10 mouse cellular contexts compared by ENCODE assay signal in the genomic region with DNA sequence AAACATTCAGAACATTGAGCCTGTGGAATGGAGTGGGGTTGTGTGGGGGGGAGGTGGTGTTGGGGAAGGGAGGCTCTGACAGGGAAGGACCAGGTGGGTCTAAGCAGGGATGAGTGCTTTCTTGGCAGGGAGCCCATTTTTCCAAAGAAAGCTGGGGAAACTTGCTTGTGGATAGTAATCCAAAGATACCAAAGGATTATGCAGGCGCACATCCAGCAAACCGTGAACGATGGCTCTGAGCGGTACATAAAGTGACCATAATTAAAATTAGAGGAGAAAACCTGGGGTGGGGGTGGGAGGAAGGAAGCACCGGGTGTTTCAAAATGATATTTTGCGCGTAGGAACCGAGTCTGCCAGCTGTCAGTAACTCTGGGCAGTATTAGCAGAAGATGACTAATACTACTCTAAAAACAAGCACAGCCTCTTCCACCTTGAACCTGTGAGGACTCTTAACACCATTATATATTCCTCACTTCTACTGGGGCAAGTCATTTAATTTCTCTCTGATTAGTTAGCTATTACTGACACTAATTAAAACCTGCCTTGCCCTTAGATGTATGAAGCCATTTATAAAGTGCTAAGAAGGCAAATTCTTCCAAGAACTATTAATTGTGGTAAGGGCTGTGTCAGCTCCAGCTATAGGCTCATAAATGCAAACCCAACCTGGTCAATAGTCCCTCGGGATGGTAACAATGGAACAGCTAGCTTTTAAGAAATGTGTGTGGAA. TPM values are rescaled to one million over a fixed set of nuclear protein-coding genes. Genes with fewer than 3 reads are reported as not detected.
A peak's percentile ranks its signal among the peaks of the same experiment; 100 is the strongest.
DNase-seq lines count a peak whose midpoint lies in the region; ATAC-seq lines count a peak whose summit lies in the region.
"Had no signal": no experiment of that assay in that cellular context is flagged by ENCODE, and none has a peak within 500 bp of the region (broad histone marks: within the 10 kb centered on the region; RNA-seq: fewer than 3 reads in every experiment).

No protein-coding gene starts in this region.

- H3K27ac ChIP-seq in limb, embryonic 11.5 days (replicated peaks; ENCODE audit: low read depth, low read length), result no peak overlapping the region
- no peak overlapping the region for H3K27ac ChIP-seq in limb, embryonic 10.5 days
- peak overlapping the region; percentile 48; the same call in 1 of the 2 replicates for H3K27ac ChIP-seq in embryonic facial prominence, embryonic 13.5 days
- H3K27ac ChIP-seq in hindbrain, embryonic 15.5 days (replicated peaks), result peak overlapping the region; percentile 45
- no peak overlapping the region for H3K27ac ChIP-seq in neural tube, embryonic 15.5 days (replicated peaks)
- H3K27ac ChIP-seq: liver, embryonic 14.5 days had no signal

- no peak overlapping the region for H3K9ac ChIP-seq in limb, embryonic 11.5 days (ENCODE audit: low read length)
- no peak overlapping the region for H3K9ac ChIP-seq in embryonic facial prominence, embryonic 13.5 days
- H3K9ac ChIP-seq in hindbrain, embryonic 15.5 days, result no peak overlapping the region
- no peak overlapping the region for H3K9ac ChIP-seq in neural tube, embryonic 15.5 days (replicated peaks)
- H3K9ac ChIP-seq: liver, embryonic 14.5 days had no signal

- no peaks in the 10 kb centered on the region for H3K9me3 ChIP-seq in limb, embryonic 11.5 days (ENCODE audit: control insufficient read depth, low read length)
- no peaks in the 10 kb centered on the region for H3K9me3 ChIP-seq in limb, embryonic 10.5 days (replicated peaks)
- no peaks in the 10 kb centered on the region for H3K9me3 ChIP-seq in embryonic facial prominence, embryonic 13.5 days
- H3K9me3 ChIP-seq in hindbrain, embryonic 15.5 days, result no peaks in the 10 kb centered on the region
- H3K9me3 ChIP-seq in neural tube, embryonic 15.5 days (replicated peaks), result no peaks in the 10 kb centered on the region

- H3K4me1 ChIP-seq in limb, embryonic 11.5 days (ENCODE audit: control insufficient read depth, insufficient read depth, low read length), result no peaks in the 10 kb centered on the region
- peaks cover 16% of the 10 kb centered on the region for H3K4me1 ChIP-seq in limb, embryonic 10.5 days
- H3K4me1 ChIP-seq in embryonic facial prominence, embryonic 13.5 days, result peaks cover 21% of the 10 kb centered on the region
- H3K4me1 ChIP-seq in hindbrain, embryonic 15.5 days (replicated peaks), result peaks cover 17% of the 10 kb centered on the region
- 0 out of 2 replicates have a peak, but pooled peaks cover 8% of the 10 kb centered on the region for H3K4me1 ChIP-seq in neural tube, embryonic 15.5 days

- 76% methylated on average over 9 of the region's 9 CpGs for WGBS in limb, embryonic 11.5 days
- 86% methylated on average over 9 of the region's 9 CpGs for WGBS in limb, embryonic 10.5 days
- WGBS in embryonic facial prominence, embryonic 13.5 days, result 54% methylated on average over 9 of the region's 9 CpGs
- WGBS in hindbrain, embryonic 15.5 days, result 49% methylated on average over 9 of the region's 9 CpGs
- 52% methylated on average over 9 of the region's 9 CpGs for WGBS in neural tube, embryonic 15.5 days

- no peak overlapping the region for H3K4me2 ChIP-seq in limb, embryonic 11.5 days (ENCODE audit: low read depth, severe bottlenecking)
- no peak overlapping the region for H3K4me2 ChIP-seq in embryonic facial prominence, embryonic 13.5 days
- H3K4me2 ChIP-seq in hindbrain, embryonic 15.5 days, result no peak overlapping the region
- no peak overlapping the region for H3K4me2 ChIP-seq in neural tube, embryonic 15.5 days

- no peaks in the 10 kb centered on the region for H3K36me3 ChIP-seq in limb, embryonic 11.5 days (ENCODE audit: control insufficient read depth, insufficient read depth, low read length)
- H3K36me3 ChIP-seq in limb, embryonic 10.5 days, result no peaks in the 10 kb centered on the region
- H3K36me3 ChIP-seq in embryonic facial prominence, embryonic 13.5 days, result no peaks in the 10 kb centered on the region
- H3K36me3 ChIP-seq in hindbrain, embryonic 15.5 days, result no peaks in the 10 kb centered on the region
- H3K36me3 ChIP-seq in neural tube, embryonic 15.5 days, result no peaks in the 10 kb centered on the region

- H3K4me3 ChIP-seq in limb, embryonic 11.5 days (ENCODE audit: low read depth, low read length), result no peak overlapping the region
- H3K4me3 ChIP-seq in limb, embryonic 10.5 days, result no peak overlapping the region
- H3K4me3 ChIP-seq in embryonic facial prominence, embryonic 13.5 days, result no peak overlapping the region
- H3K4me3 ChIP-seq in hindbrain, embryonic 15.5 days, result no peak overlapping the region
- H3K4me3 ChIP-seq in neural tube, embryonic 15.5 days (replicated peaks), result no peak overlapping the region

- no peak for DNase-seq in limb, embryonic 11.5 days (ENCODE audit: low spot score)
- DNase-seq in limb, embryonic 10.5 days (ENCODE audit: low spot score), result no peak
- no peak for DNase-seq in thymus, postnatal 36 days
- DNase-seq in lung, adult 18-20 months, result no peak
- DNase-seq in gastrocnemius, postnatal 10 days, result no peak
- DNase-seq: cerebellum, adult 11 months had no signal

- H3K27me3 ChIP-seq in limb, embryonic 11.5 days (ENCODE audit: control insufficient read depth, insufficient read depth, low read length), result no peaks in the 10 kb centered on the region
- H3K27me3 ChIP-seq in limb, embryonic 10.5 days (ENCODE audit: low read depth, poor library complexity, severe bottlenecking), result no peaks in the 10 kb centered on the region
- H3K27me3 ChIP-seq in embryonic facial prominence, embryonic 13.5 days, result no peaks in the 10 kb centered on the region
- no peaks in the 10 kb centered on the region for H3K27me3 ChIP-seq in hindbrain, embryonic 15.5 days
- no peaks in the 10 kb centered on the region for H3K27me3 ChIP-seq in neural tube, embryonic 15.5 days (replicated peaks)

- ATAC-seq in limb, embryonic 11.5 days (ENCODE audit: insufficient number of reproducible peaks, low FRiP score, low TSS enrichment, low read depth), result 0 out of 2 replicates have a peak, but pooled peaks have one; percentile 48
- 0 out of 2 replicates have a peak, but pooled peaks have one; percentile 65 for ATAC-seq in embryonic facial prominence, embryonic 13.5 days (ENCODE audit: insufficient number of reproducible peaks, insufficient read depth, low FRiP score, low TSS enrichment, low read depth)
- ATAC-seq in hindbrain, embryonic 15.5 days (ENCODE audit: low FRiP score, low read depth), result peak; percentile 72
- peak; percentile 50; the same call in 1 of the 2 replicates for ATAC-seq in neural tube, embryonic 15.5 days (ENCODE audit: low FRiP score)

RNA-seq across cellular contexts. Expression of gene Cxcr4, which starts 30.9 kb away (rescaled TPM):
- polyA plus RNA-seq in limb, embryonic 11.5 days (2014; fragmentation: Nextera tagmentation; extraction: Ambion mirVana), result 2.3 and 3.1 TPM in 2 replicates
- polyA plus RNA-seq in limb, embryonic 10.5 days (2016; fragmentation: Nextera tagmentation; extraction: Ambion mirVana), result 1.8 and 2.1 TPM in 2 replicates
- polyA plus RNA-seq in embryonic facial prominence, embryonic 13.5 days (2015; fragmentation: Nextera tagmentation; extraction: Ambion mirVana), result 4.2 and 5.6 TPM in 2 replicates
- polyA plus RNA-seq in hindbrain, embryonic 15.5 days (2015; fragmentation: Nextera tagmentation; extraction: Ambion mirVana), result 9.2 and 10.0 TPM in 2 replicates
- 4.2 and 5.5 TPM in 2 replicates for polyA plus RNA-seq in neural tube, embryonic 15.5 days (2015; fragmentation: Nextera tagmentation; extraction: Ambion mirVana)
- total RNA-seq in gastrocnemius, postnatal 10 days (2021), result 10 to 100 TPM; 17.9 to 23.7 TPM

Comparison
In these comparisons a context has a peak if more than half of its experiments do, and no peak if none do; other contexts are left out.
1. H3K27ac ChIP-seq: peak in embryonic facial prominence, embryonic 13.5 days (single experiment) and hindbrain, embryonic 15.5 days (single experiment); none in limb, embryonic 11.5 days (single experiment), limb, embryonic 10.5 days (single experiment) and neural tube, embryonic 15.5 days (single experiment).
2. Peak in every context shown above with its lines, with median percentiles within 50 percentile points of each other: ATAC-seq.